Mouse (Mus musculus) kidney, adult 2 months (tissue): ENCODE measurements around the gene D330020A13Rik. TPM values are rescaled to one million over a fixed set of nuclear protein-coding genes. Genes with fewer than 3 reads are reported as not detected.
A peak's percentile ranks its signal among the peaks of the same experiment; 100 is the strongest.

Experiments used
- DNase-seq: peaks from one replicate; pipeline ENCODE4 v3.0.0; 2021
- H3K27ac ChIP-seq: fragments of 200-500 bp; 2 replicates; pipeline ENCODE4 v1.5.1; 2012; ENCODE audit warnings: low read depth, low read length, control low read depth, inconsistent platforms; ENCODE audit not compliant: insufficient read depth
- H3K27me3 ChIP-seq: fragments of 200-500 bp; replicated peaks from 2 replicates; pipeline ENCODE4 v1.6.1; 2012; ENCODE audit warnings: mild to moderate bottlenecking, moderate library complexity, low read length, inconsistent platforms; ENCODE audit not compliant: control insufficient read depth, insufficient read depth
- H3K36me3 ChIP-seq: fragments of 200-500 bp; 2 replicates; pipeline ENCODE4 v1.6.1; 2012; ENCODE audit warnings: mild to moderate bottlenecking, moderate library complexity, low read length, inconsistent platforms; ENCODE audit not compliant: control insufficient read depth, insufficient read depth
- H3K4me1 ChIP-seq: fragments of 200-500 bp; 2 replicates; pipeline ENCODE4 v1.6.1; 2011; ENCODE audit warnings: low read length; ENCODE audit not compliant: control insufficient read depth, insufficient read depth
- H3K4me3 ChIP-seq: fragments of 200-500 bp; 2 replicates; pipeline ENCODE4 v1.5.1; 2011; ENCODE audit warnings: mild to moderate bottlenecking, low read depth, low read length, control low read depth; ENCODE audit not compliant: insufficient read depth
- CTCF ChIP-seq: fragments of 200-500 bp; conservative IDR thresholded peaks from 2 replicates; pipeline ENCODE4 v1.5.1; 2011; ENCODE audit warnings: low read depth, mild to moderate bottlenecking, control low read depth, low read length, moderate library complexity, mixed read lengths; ENCODE audit not compliant: insufficient read depth, insufficient read length
- POLR2A ChIP-seq: fragments of 200-500 bp; IDR thresholded peaks from one replicate; pipeline ENCODE4 v1.6.1; 2011; ENCODE audit warnings: low read depth, low read length, control low read depth
- WGBS: fragments of 180-500 bp; shearing (Covaris S2); methylation state at CpG from one replicate; pipeline ENCODE4 v1.1.7; 2018; 5-methylcytosine and 5-hydroxymethylcytosine counted together
- polyA plus RNA-seq: library from polyadenylated mRNA; depleted of rRNA; stranded (reverse); fragments of >200 nt; gene quantifications from 2 replicates; pipeline ENCODE4 v1.2.3, GENCODE M21; 2012; rRNA removed

The D330020A13Rik gene
- polyA plus RNA-seq, result 0.09 and 0.22 TPM in 2 replicates

- 1% methylated on average over 79 of the region's 79 CpGs for WGBS
These were observed at the start of gene D330020A13Rik, which contains the start of gene B4galnt3 for GRCm38 (mm10) chr6:120294056-120294784. Gene D330020A13Rik (plus strand): TSS chr6:120294364. Gene B4galnt3 (minus strand): TSS chr6:120294559.

GRCm38 (mm10) chr6:120246676-120247075, 47.5 kb upstream of the D330020A13Rik start:
- Histone ChIP-seq H3K27me3 (no peaks in the 10 kb centered on the region), H3K36me3 (no peaks in the 10 kb centered on the region), H3K27ac (no peak overlapping the region), H3K4me1 (peaks cover 30% of the 10 kb centered on the region), H3K4me3 (no peak overlapping the region)
- WGBS, result 91% methylated on average over 5 of the region's 5 CpGs
- TF ChIP-seq POLR2A, result no peak
- no peak for TF ChIP-seq CTCF
- no peak for DNase-seq

More at GRCm38 (mm10) chr6:120294056-120294784, at the start of gene D330020A13Rik, which contains the start of gene B4galnt3:
- TF ChIP-seq POLR2A, result no peak
- TF ChIP-seq CTCF, result no peak
- Histone ChIP-seq H3K36me3 (no peaks in the 10 kb centered on the region), H3K27me3 (no peaks in the 10 kb centered on the region), H3K27ac (peak within 1 kb of the TSS; percentile 12; the same call in 1 of the 2 replicates), H3K4me1 (0 out of 2 replicates have a peak, but pooled peaks cover 2% of the 10 kb centered on the region), H3K4me3 (peak within 1 kb of the TSS; percentile 66)
- peak; percentile 72 for DNase-seq

DNA sequence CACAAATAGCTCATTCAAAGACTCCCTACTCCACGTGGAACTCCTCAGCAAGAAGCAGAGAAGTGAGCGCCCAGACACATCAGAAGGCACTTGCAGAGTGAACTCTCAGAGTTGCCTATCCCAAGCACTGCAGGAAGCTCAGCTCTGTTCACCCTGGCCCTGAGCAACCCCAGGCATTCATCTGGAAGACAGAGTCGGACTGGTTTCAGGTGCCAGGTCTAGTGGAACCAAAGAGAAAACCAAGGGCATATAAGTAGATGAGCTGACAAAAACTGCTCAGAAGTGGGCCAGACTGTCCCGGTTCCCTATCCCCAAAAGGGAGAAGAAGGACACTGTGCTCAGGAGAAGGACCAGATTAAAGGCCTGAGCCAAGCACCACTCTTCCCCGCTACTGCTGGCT, 44.3 kb upstream of the D330020A13Rik start:
- peak; percentile 77 for DNase-seq
- TF ChIP-seq CTCF, result no peak
- H3K27ac ChIP-seq, result peak overlapping the region; percentile 66
- 54% methylated on average over 5 of the region's 5 CpGs for WGBS
- no peak overlapping the region for H3K4me3 ChIP-seq
- H3K27me3 ChIP-seq, result no peaks in the 10 kb centered on the region
- H3K36me3 ChIP-seq, result no peaks in the 10 kb centered on the region
- H3K4me1 ChIP-seq, result peaks cover 23% of the 10 kb centered on the region; the same call in 1 of the 2 replicates

DNA sequence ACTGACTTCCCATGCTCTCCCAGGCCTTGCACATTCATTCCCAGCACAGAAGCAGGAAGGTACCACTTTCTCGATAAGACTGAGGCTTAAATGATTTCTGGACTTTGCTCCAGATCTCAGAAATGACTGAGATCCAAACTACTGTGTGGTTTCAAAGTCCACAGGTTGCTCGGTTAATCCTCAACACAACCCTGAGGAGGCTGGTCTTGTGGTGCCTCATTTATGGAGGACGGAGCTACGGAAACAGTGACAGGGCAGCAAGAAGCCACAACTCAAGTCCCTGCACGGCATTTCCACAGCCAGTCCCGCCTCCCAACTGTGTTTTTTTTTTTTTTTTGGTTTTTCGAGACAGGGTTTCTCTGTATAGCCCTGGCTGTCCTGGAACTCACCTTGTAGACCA, 43.2 kb upstream of the D330020A13Rik start:
- H3K27me3 ChIP-seq, result no peaks in the 10 kb centered on the region
- no peak overlapping the region for H3K4me3 ChIP-seq
- no peak for TF ChIP-seq POLR2A
- no peak for TF ChIP-seq CTCF
- H3K27ac ChIP-seq, result peak overlapping the region; percentile 66
- no peaks in the 10 kb centered on the region for H3K36me3 ChIP-seq
- H3K4me1 ChIP-seq, result peaks cover 35% of the 10 kb centered on the region
- DNase-seq, result peak; percentile 85
- 50% methylated on average over 7 of the region's 7 CpGs for WGBS

- Histone ChIP-seq H3K27ac (peak overlapping the region; percentile 59), H3K4me1 (peaks cover 41% of the 10 kb centered on the region), H3K4me3 (no peak overlapping the region), H3K36me3 (no peaks in the 10 kb centered on the region), H3K27me3 (no peaks in the 10 kb centered on the region)
- DNase-seq, result peak; percentile 57
- 66% methylated on average over 2 of the region's 2 CpGs for WGBS
- no peak for TF ChIP-seq CTCF
- no peak for TF ChIP-seq POLR2A
These were observed 41.4 kb upstream of the D330020A13Rik start for GRCm38 (mm10) chr6:120252741-120253140.

GRCm38 (mm10) chr6:120254640-120255039, 39.5 kb upstream of the D330020A13Rik start:
- no peaks in the 10 kb centered on the region for H3K36me3 ChIP-seq
- H3K4me1 ChIP-seq, result peaks cover 40% of the 10 kb centered on the region
- TF ChIP-seq CTCF, result no peak
- no peak for TF ChIP-seq POLR2A
- WGBS, result 34% methylated on average over 4 of the region's 4 CpGs
- no peak overlapping the region for H3K4me3 ChIP-seq
- no peaks in the 10 kb centered on the region for H3K27me3 ChIP-seq
- H3K27ac ChIP-seq, result peak overlapping the region; percentile 92
- peak; percentile 85 for DNase-seq

GRCm38 (mm10) chr6:120255144-120255543, 39.0 kb upstream of the D330020A13Rik start:
- peak; percentile 51 for DNase-seq
- H3K27ac ChIP-seq, result peak overlapping the region; percentile 92
- no peaks in the 10 kb centered on the region for H3K36me3 ChIP-seq
- H3K4me3 ChIP-seq, result no peak overlapping the region
- TF ChIP-seq POLR2A, result no peak
- no peak for TF ChIP-seq CTCF
- H3K27me3 ChIP-seq, result no peaks in the 10 kb centered on the region
- peaks cover 36% of the 10 kb centered on the region for H3K4me1 ChIP-seq
- WGBS, result 28% methylated on average over 4 of the region's 4 CpGs
